Mouse (Mus musculus) kidney, embryonic 15.5 days (tissue): ENCODE results near the gene Gm20708. TPM values are rescaled to one million over a fixed set of nuclear protein-coding genes. Genes with fewer than 3 reads are reported as not detected.
"Not testable (repeated sequence)": the region's sequence is repeated elsewhere in the genome, so short reads cannot be mapped to it uniquely, and the experiment has no call there.

Experiments used
- ATAC-seq: fragments of 200-750 bp; cut with Nextera tagmentation; replicated peaks from 2 replicates; pipeline ENCODE4 v1.8.0; 2017; ENCODE audit warnings: moderate TSS enrichment; ENCODE audit not compliant: low FRiP score
- H3K27ac ChIP-seq: fragments of 300-500 bp; sonication (generic); 2 replicates; pipeline ENCODE4 v1.5.1; 2015; ENCODE audit warnings: mild to moderate bottlenecking, inconsistent platforms
- H3K27me3 ChIP-seq: fragments of 300-500 bp; sonication (generic); 2 replicates; pipeline ENCODE4 v1.6.1; 2015; ENCODE audit warnings: inconsistent platforms
- H3K36me3 ChIP-seq: fragments of 300-500 bp; sonication (generic); 2 replicates; pipeline ENCODE4 v1.6.1; 2015; ENCODE audit warnings: inconsistent platforms
- H3K4me1 ChIP-seq: fragments of 300-500 bp; sonication (generic); 2 replicates; pipeline ENCODE4 v1.6.1; 2015; ENCODE audit warnings: inconsistent platforms
- H3K4me2 ChIP-seq: fragments of 300-500 bp; sonication (generic); 2 replicates; pipeline ENCODE4 v1.6.1; 2015; ENCODE audit warnings: moderate library complexity, mild to moderate bottlenecking, inconsistent platforms
- H3K4me3 ChIP-seq: fragments of 300-500 bp; sonication (generic); replicated peaks from 2 replicates; pipeline ENCODE4 v1.5.1; 2015; ENCODE audit warnings: mild to moderate bottlenecking, inconsistent platforms
- H3K9ac ChIP-seq: fragments of 300-500 bp; sonication (generic); 2 replicates; pipeline ENCODE4 v1.6.1; 2015; ENCODE audit warnings: mild to moderate bottlenecking, inconsistent platforms
- H3K9me3 ChIP-seq: fragments of 300-500 bp; sonication (generic); replicated peaks from 2 replicates; pipeline ENCODE4 v1.6.1; 2016; ENCODE audit warnings: inconsistent platforms
- WGBS: fragments of 180-500 bp; shearing (Covaris S2); methylation state at CpG from one replicate; pipeline ENCODE4 v1.1.7; 2015; ENCODE audit warnings: mixed read lengths; 5-methylcytosine and 5-hydroxymethylcytosine counted together
- polyA plus RNA-seq: library from polyadenylated mRNA; unstranded; fragments of >200 nt; fragmentation: Nextera tagmentation; extraction: Ambion mirVana; gene quantifications from 2 replicates; pipeline ENCODE4 v1.2.1, GENCODE M21; 2015

The Gm20708 gene
- polyA plus RNA-seq, 1 experiment from 2014 or later: 0.91 TPM

GRCm38 (mm10) chr11:117828888-117829604 is 19.6 kb downstream of the Gm20708 start:
- 54% methylated on average over 9 of the region's 9 CpGs for whole genome bisulfite sequencing
- no peaks in the 10 kb centered on the region for H3K36me3 ChIP-seq
- H3K4me3 ChIP-seq: no peak overlapping the region
- H3K9me3 ChIP-seq: no peaks in the 10 kb centered on the region
- H3K27ac ChIP-seq: peak overlapping the region; percentile 79
- no peak overlapping the region for H3K4me2 ChIP-seq
- H3K4me1 ChIP-seq: peaks cover 77% of the 10 kb centered on the region
- ATAC-seq: no peak
- H3K9ac ChIP-seq: no peak overlapping the region
- H3K27me3 ChIP-seq: no peaks in the 10 kb centered on the region

GRCm38 (mm10) chr11:117829671-117830215 is 20.3 kb downstream of the Gm20708 start:
- H3K9ac ChIP-seq: no peak overlapping the region

GRCm38 (mm10) chr11:117830401-117830800 is 20.9 kb downstream of the Gm20708 start:
- Histone ChIP-seq H3K9ac (no peak overlapping the region), H3K27ac (peak overlapping the region; percentile 79)
- WGBS: 68% methylated on average over 9 of the region's 9 CpGs

More at GRCm38 (mm10) chr11:117829671-117830215, 20.3 kb downstream of the Gm20708 start:
- ATAC-seq: no peak
- no peaks in the 10 kb centered on the region for H3K27me3 ChIP-seq
- 26% methylated on average over 2 of the region's 2 CpGs for WGBS
- H3K36me3 ChIP-seq: no peaks in the 10 kb centered on the region
- H3K9me3 ChIP-seq: no peaks in the 10 kb centered on the region
- H3K27ac ChIP-seq: peak overlapping the region; percentile 79
- no peak overlapping the region for H3K4me2 ChIP-seq
- no peak overlapping the region for H3K4me3 ChIP-seq
- H3K4me1 ChIP-seq: peaks cover 72% of the 10 kb centered on the region

GRCm38 (mm10) chr11:117832086-117832969 is 22.9 kb downstream of the Gm20708 start:
- Histone ChIP-seq H3K4me3 (peak overlapping the region; percentile 27), H3K9ac (no peak overlapping the region), H3K27me3 (no peaks in the 10 kb centered on the region), H3K27ac (no peak overlapping the region), H3K9me3 (no peaks in the 10 kb centered on the region), H3K4me1 (peaks cover 52% of the 10 kb centered on the region), H3K4me2 (peak overlapping the region; percentile 52), H3K36me3 (no peaks in the 10 kb centered on the region)
- ATAC-seq: peak; percentile 35; the same call in 1 of the 2 replicates
- 19% methylated on average over 28 of the region's 28 CpGs for WGBS

More at GRCm38 (mm10) chr11:117830401-117830800, 20.9 kb downstream of the Gm20708 start:
- Histone ChIP-seq H3K27me3 (no peaks in the 10 kb centered on the region), H3K4me1 (peaks cover 65% of the 10 kb centered on the region), H3K9me3 (no peaks in the 10 kb centered on the region), H3K4me3 (no peak overlapping the region), H3K4me2 (no peak overlapping the region), H3K36me3 (no peaks in the 10 kb centered on the region)
- ATAC-seq: no peak

- H3K9me3 ChIP-seq, H3K36me3 ChIP-seq, H3K27me3 ChIP-seq, H3K4me3 ChIP-seq, ATAC-seq, H3K4me2 ChIP-seq, H3K9ac ChIP-seq: not testable (repeated sequence)
- Histone ChIP-seq H3K4me1 (peaks cover 41% of the 10 kb centered on the region), H3K27ac (0 out of 2 replicates have a peak overlapping the region, but pooled peaks have one; percentile 48)
- WGBS: 86% methylated on average over 5 of the region's 6 CpGs
These were observed 24.0 kb downstream of the Gm20708 start for GRCm38 (mm10) chr11:117833509-117833908.

- Histone ChIP-seq H3K9me3 (no peaks in the 10 kb centered on the region), H3K4me2 (no peak overlapping the region), H3K4me1 (peaks cover 38% of the 10 kb centered on the region), H3K4me3 (no peak overlapping the region), H3K9ac (no peak overlapping the region), H3K27ac (0 out of 2 replicates have a peak overlapping the region, but pooled peaks have one; percentile 24), H3K36me3 (no peaks in the 10 kb centered on the region), H3K27me3 (no peaks in the 10 kb centered on the region)
- 89% methylated on average over 8 of the region's 8 CpGs for WGBS
- no peak for ATAC-seq
These were observed 24.6 kb downstream of the Gm20708 start for GRCm38 (mm10) chr11:117834086-117834485.

GRCm38 (mm10) chr11:117836306-117836705 is 26.8 kb downstream of the Gm20708 start:
- 26% methylated on average over 13 of the region's 13 CpGs for WGBS
- H3K9me3 ChIP-seq: no peaks in the 10 kb centered on the region
- H3K36me3 ChIP-seq: no peaks in the 10 kb centered on the region
- H3K4me1 ChIP-seq: peaks cover 19% of the 10 kb centered on the region
- H3K27ac ChIP-seq: no peak overlapping the region
- peak overlapping the region; percentile 19 for H3K4me3 ChIP-seq
- no peaks in the 10 kb centered on the region for H3K27me3 ChIP-seq
- peak overlapping the region; percentile 54 for H3K4me2 ChIP-seq
- ATAC-seq: 0 out of 2 replicates have a peak, but pooled peaks have one; percentile 27
- H3K9ac ChIP-seq: 0 out of 2 replicates have a peak overlapping the region, but pooled peaks have one; percentile 21

GRCm38 (mm10) chr11:117838572-117838971 is 29.1 kb downstream of the Gm20708 start:
- Histone ChIP-seq H3K4me3 (no peak overlapping the region), H3K27ac (0 out of 2 replicates have a peak overlapping the region, but pooled peaks have one; percentile 9), H3K36me3 (no peaks in the 10 kb centered on the region), H3K9ac (no peak overlapping the region), H3K4me2 (no peak overlapping the region), H3K27me3 (no peaks in the 10 kb centered on the region), H3K9me3 (no peaks in the 10 kb centered on the region), H3K4me1 (peaks cover 9% of the 10 kb centered on the region)
- 55% methylated on average over 2 of the region's 2 CpGs for WGBS
- peak; percentile 63 for ATAC-seq

GRCm38 (mm10) chr11:117839021-117839420 is 29.6 kb downstream of the Gm20708 start:
- 91% methylated on average over 1 of the region's 1 CpGs for WGBS
- H3K4me2 ChIP-seq: no peak overlapping the region
- H3K27ac ChIP-seq: no peak overlapping the region
- no peaks in the 10 kb centered on the region for H3K9me3 ChIP-seq
- peaks cover 9% of the 10 kb centered on the region for H3K4me1 ChIP-seq
- no peaks in the 10 kb centered on the region for H3K27me3 ChIP-seq
- H3K9ac ChIP-seq: no peak overlapping the region
- H3K36me3 ChIP-seq: no peaks in the 10 kb centered on the region
- ATAC-seq: no peak
- no peak overlapping the region for H3K4me3 ChIP-seq

- no peaks in the 10 kb centered on the region for H3K27me3 ChIP-seq
- H3K9ac ChIP-seq: no peak overlapping the region
- no peak for ATAC-seq
- no peak overlapping the region for H3K27ac ChIP-seq
- H3K4me2 ChIP-seq: no peak overlapping the region
- no peaks in the 10 kb centered on the region for H3K36me3 ChIP-seq
- peaks cover 17% of the 10 kb centered on the region for H3K4me1 ChIP-seq
- no peak overlapping the region for H3K4me3 ChIP-seq
- no peaks in the 10 kb centered on the region for H3K9me3 ChIP-seq
- WGBS: 35% methylated on average over 1 of the region's 1 CpGs
These were observed 31.4 kb downstream of the Gm20708 start for GRCm38 (mm10) chr11:117840910-117841309.

- WGBS: 85% methylated on average over 2 of the region's 2 CpGs
- H3K27ac ChIP-seq: no peak overlapping the region
These were observed 34.0 kb downstream of the Gm20708 start for GRCm38 (mm10) chr11:117843434-117843833.

More at GRCm38 (mm10) chr11:117843434-117843833, 34.0 kb downstream of the Gm20708 start:
- H3K36me3 ChIP-seq: no peaks in the 10 kb centered on the region
- no peak overlapping the region for H3K4me2 ChIP-seq
- no peak overlapping the region for H3K4me3 ChIP-seq
- H3K9ac ChIP-seq: no peak overlapping the region
- H3K9me3 ChIP-seq: no peaks in the 10 kb centered on the region
- no peaks in the 10 kb centered on the region for H3K27me3 ChIP-seq
- no peak for ATAC-seq
- peaks cover 35% of the 10 kb centered on the region for H3K4me1 ChIP-seq
